Mouse (Mus musculus): ENCODE results near the gene Stx1b. TPM values are rescaled to one million over a fixed set of nuclear protein-coding genes. Genes with fewer than 3 reads are reported as not detected.

The Stx1b gene
- polyA plus RNA-seq, 1 experiment from 2014 or later = 16.3 TPM

DNA sequence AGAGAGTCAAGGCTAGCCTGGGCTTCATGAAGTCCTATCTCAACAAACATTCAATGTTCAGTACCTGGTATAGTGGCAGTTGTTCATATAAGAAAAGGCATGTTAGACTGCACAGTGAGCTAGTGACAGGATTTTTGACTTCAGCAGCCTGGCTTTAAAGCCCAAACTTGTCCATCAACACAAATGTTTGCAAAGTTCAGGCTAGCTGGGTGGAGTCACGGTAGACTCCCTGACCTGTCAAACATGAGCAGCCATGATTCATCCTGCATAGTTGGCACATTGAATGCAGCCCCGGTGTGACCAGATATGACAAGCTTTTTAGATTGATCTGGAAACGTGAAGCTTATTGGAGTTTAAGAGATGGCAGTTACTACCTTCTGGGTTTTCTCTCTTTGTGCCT lies 52.3 kb downstream of the Stx1b start:
- H3K4me2 ChIP-seq (replicated peaks) = no peak overlapping the region
- no peak for ATAC-seq (ENCODE audit: low FRiP score, low read depth)

DNA sequence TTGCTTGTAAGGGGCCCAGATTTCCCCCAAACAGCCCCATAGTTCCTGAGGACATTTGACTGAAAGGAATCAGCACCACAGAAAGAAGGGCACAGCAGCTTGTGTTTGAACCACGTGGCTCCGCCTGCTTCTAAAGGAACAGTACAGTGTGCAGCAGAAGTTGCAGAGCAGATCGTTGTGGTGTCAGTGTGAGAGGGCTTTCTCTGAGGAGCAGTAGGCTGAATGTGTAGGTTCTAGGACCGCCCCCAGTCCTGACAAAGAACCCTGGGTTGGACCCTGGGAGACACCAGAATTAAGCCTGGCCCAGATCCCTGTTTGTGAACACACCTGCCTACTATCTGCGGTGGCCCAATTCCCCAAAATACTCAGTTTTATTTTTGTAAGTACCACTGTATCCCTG lies 53.1 kb downstream of the Stx1b start:
- 82% methylated on average over 5 of the region's 5 CpGs for WGBS
- H3K27ac ChIP-seq (replicated peaks) = no peak overlapping the region
- no peak overlapping the region for H3K4me2 ChIP-seq (replicated peaks)
- peaks cover 36% of the 10 kb centered on the region for H3K4me1 ChIP-seq
- no peak overlapping the region for H3K9ac ChIP-seq (replicated peaks)
- H3K27me3 ChIP-seq = no peaks in the 10 kb centered on the region
- H3K4me3 ChIP-seq = no peak overlapping the region
- no peaks in the 10 kb centered on the region for H3K9me3 ChIP-seq
- peaks cover 23% of the 10 kb centered on the region for H3K36me3 ChIP-seq
- ATAC-seq (ENCODE audit: low FRiP score, low read depth) = no peak

More for the DNA sequence above, 52.3 kb downstream of the Stx1b start:
- H3K4me3 ChIP-seq = no peak overlapping the region
- WGBS = 90% methylated on average over 3 of the region's 3 CpGs
- H3K9ac ChIP-seq (replicated peaks) = no peak overlapping the region
- H3K27ac ChIP-seq (replicated peaks) = no peak overlapping the region
- H3K27me3 ChIP-seq = no peaks in the 10 kb centered on the region
- no peaks in the 10 kb centered on the region for H3K9me3 ChIP-seq
- H3K36me3 ChIP-seq = peaks cover 14% of the 10 kb centered on the region
- peaks cover 36% of the 10 kb centered on the region for H3K4me1 ChIP-seq

- H3K9ac ChIP-seq (replicated peaks) = peak overlapping the region; percentile 67
- H3K4me1 ChIP-seq = peaks cover 36% of the 10 kb centered on the region
- peak overlapping the region; percentile 80 for H3K4me2 ChIP-seq (replicated peaks)
- H3K4me3 ChIP-seq = peak overlapping the region; percentile 48
- WGBS = 4% methylated on average over 27 of the region's 27 CpGs
- H3K27me3 ChIP-seq = no peaks in the 10 kb centered on the region
- H3K9me3 ChIP-seq = no peaks in the 10 kb centered on the region
- ATAC-seq (ENCODE audit: low FRiP score, low read depth) = peak; percentile 21
- H3K27ac ChIP-seq (replicated peaks) = peak overlapping the region; percentile 69
- H3K36me3 ChIP-seq = peaks cover 33% of the 10 kb centered on the region
Observed at GRCm38 (mm10) chr7:127770039-127770905, 54.1 kb downstream of the Stx1b start.

DNA sequence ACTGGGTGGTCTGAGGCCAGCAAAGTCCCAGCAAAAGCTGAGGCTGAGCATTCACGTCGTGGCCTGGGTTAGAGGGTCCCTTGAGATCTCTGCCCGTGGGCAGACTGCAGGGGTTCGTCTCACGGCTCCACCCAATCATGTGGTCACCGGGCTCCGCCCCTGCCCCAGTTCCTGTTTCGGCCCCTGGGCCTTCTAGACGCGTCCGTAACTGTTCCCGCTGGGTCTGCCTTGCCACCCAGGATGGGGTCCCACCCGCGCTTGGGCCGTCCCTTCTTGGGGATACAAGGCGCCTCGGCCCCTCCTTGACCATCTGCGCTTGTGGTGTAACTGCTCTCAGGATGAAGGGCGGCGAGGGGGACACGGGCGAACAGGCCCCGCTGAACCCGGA lies 54.7 kb downstream of the Stx1b start, which contains the start of gene Orai3:
Gene Orai3, plus strand, starts transcription at position 165 of the 388 bp plus-strand sequence.
- peak; percentile 61 for ATAC-seq (ENCODE audit: low FRiP score, low read depth)
- peak within 1 kb of the TSS; percentile 80 for H3K4me2 ChIP-seq (replicated peaks)
- peaks cover 36% of the 10 kb centered on the region for H3K4me1 ChIP-seq
- peak within 1 kb of the TSS; percentile 67 for H3K9ac ChIP-seq (replicated peaks)
- H3K36me3 ChIP-seq = peaks cover 39% of the 10 kb centered on the region
- H3K27ac ChIP-seq (replicated peaks) = peak within 1 kb of the TSS; percentile 75
- no peaks in the 10 kb centered on the region for H3K9me3 ChIP-seq
- under 1% methylated on average over 24 of the region's 24 CpGs for WGBS
- H3K4me3 ChIP-seq = peak within 1 kb of the TSS; percentile 48
- H3K27me3 ChIP-seq = no peaks in the 10 kb centered on the region

DNA sequence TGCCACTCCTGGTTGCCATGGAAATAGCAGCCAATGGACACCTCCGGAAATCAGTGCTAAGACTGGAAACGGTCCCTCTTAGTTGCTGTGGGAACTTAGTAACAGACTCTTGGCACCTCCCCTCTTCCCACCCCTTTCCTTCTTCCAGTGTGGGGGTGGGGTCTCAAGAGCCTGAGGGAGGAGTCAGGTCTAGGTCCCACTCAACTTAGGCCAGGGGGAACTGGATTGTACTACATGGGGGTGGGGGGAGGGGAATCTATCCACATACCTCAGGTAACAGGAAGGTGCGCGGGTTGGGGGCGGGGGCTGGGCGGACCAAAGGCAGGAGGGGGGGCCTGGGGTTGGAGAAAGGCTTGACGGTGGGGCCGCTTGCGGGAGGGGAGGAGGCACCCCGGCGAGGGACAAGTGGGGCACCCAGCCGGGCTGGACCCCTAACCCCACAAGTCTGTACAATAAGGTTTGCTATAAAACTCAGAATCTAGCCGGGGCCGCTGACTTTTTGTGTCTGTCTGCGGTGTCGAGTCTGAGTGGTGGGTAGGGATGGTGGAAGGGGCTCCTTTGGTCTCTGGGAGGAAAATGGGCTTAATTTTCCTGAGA lies 55.3 kb downstream of the Stx1b start:
- Histone ChIP-seq H3K4me2 (replicated peaks) (peak overlapping the region; percentile 80), H3K27ac (replicated peaks) (peak overlapping the region; percentile 75), H3K4me3 (peak overlapping the region; percentile 48), H3K9me3 (no peaks in the 10 kb centered on the region), H3K9ac (replicated peaks) (peak overlapping the region; percentile 67; the same call in 1 of the 2 replicates), H3K36me3 (peaks cover 44% of the 10 kb centered on the region), H3K4me1 (peaks cover 36% of the 10 kb centered on the region), H3K27me3 (no peaks in the 10 kb centered on the region)
- ATAC-seq (ENCODE audit: low FRiP score, low read depth) = peak; percentile 80
- 2% methylated on average over 16 of the region's 16 CpGs for WGBS

GRCm38 (mm10) chr7:127768346-127768996 lies 55.9 kb downstream of the Stx1b start:
- Histone ChIP-seq H3K4me1 (peaks cover 34% of the 10 kb centered on the region), H3K9me3 (no peaks in the 10 kb centered on the region), H3K36me3 (peaks cover 49% of the 10 kb centered on the region), H3K9ac (replicated peaks) (0 out of 2 replicates have a peak overlapping the region, but pooled peaks have one; percentile 31), H3K27ac (replicated peaks) (peak overlapping the region; percentile 75), H3K4me2 (replicated peaks) (peak overlapping the region; percentile 80), H3K27me3 (no peaks in the 10 kb centered on the region), H3K4me3 (peak overlapping the region; percentile 17)
- ATAC-seq (ENCODE audit: low FRiP score, low read depth) = no peak; the same call in 1 of the 2 replicates
- WGBS = 40% methylated on average over 13 of the region's 13 CpGs

DNA sequence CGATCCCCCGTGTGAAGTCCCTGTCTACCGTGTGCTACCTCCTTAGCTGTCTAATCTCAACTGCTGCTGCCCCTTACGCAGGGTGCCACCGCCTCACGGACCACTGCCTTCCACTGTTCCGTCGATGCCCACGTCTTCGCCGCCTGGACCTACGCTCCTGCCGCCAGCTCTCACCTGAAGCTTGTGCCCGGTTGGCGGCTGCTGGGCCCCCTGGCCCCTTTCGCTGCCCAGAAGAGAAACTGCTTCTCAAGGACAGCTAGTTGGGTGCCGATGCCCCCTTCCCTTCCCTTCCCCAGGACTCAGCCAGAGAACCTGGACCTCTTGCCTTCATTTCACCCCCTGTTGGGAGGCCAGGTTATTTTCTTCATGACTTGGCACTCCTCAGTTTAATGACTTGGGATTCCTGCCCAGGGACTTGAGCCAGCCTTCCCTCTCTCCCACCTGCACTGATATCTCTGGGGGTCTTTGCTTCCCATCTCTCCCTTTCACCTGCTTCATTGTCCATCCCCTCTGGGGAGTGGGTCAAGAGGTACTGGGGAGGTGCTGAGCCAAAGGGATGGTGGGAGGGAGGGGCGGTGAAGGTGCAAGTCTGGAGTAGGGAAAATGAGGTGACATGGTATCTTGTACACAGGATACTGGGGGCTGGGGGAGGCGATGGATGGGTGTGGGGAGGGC lies 56.5 kb downstream of the Stx1b start:
- no peak overlapping the region for H3K4me2 ChIP-seq (replicated peaks)
- no peaks in the 10 kb centered on the region for H3K9me3 ChIP-seq
- peaks cover 34% of the 10 kb centered on the region for H3K4me1 ChIP-seq
- ATAC-seq (ENCODE audit: low FRiP score, low read depth) = no peak
- H3K27me3 ChIP-seq = no peaks in the 10 kb centered on the region
- 94% methylated on average over 19 of the region's 19 CpGs for WGBS
- H3K27ac ChIP-seq (replicated peaks) = 0 out of 2 replicates have a peak overlapping the region, but pooled peaks have one; percentile 8
- H3K36me3 ChIP-seq = peaks cover 54% of the 10 kb centered on the region
- H3K9ac ChIP-seq (replicated peaks) = 0 out of 2 replicates have a peak overlapping the region, but pooled peaks have one; percentile 31
- no peak overlapping the region for H3K4me3 ChIP-seq

GRCm38 (mm10) chr7:127766851-127767609 lies 57.3 kb downstream of the Stx1b start:
- H3K4me1 ChIP-seq = peaks cover 34% of the 10 kb centered on the region
- peaks cover 62% of the 10 kb centered on the region for H3K36me3 ChIP-seq
- no peak overlapping the region for H3K4me2 ChIP-seq (replicated peaks)
- H3K27ac ChIP-seq (replicated peaks) = no peak overlapping the region
- no peaks in the 10 kb centered on the region for H3K9me3 ChIP-seq
- H3K4me3 ChIP-seq = no peak overlapping the region
- 78% methylated on average over 17 of the region's 17 CpGs for WGBS
- ATAC-seq (ENCODE audit: low FRiP score, low read depth) = no peak
- no peak overlapping the region for H3K9ac ChIP-seq (replicated peaks)
- no peaks in the 10 kb centered on the region for H3K27me3 ChIP-seq

DNA sequence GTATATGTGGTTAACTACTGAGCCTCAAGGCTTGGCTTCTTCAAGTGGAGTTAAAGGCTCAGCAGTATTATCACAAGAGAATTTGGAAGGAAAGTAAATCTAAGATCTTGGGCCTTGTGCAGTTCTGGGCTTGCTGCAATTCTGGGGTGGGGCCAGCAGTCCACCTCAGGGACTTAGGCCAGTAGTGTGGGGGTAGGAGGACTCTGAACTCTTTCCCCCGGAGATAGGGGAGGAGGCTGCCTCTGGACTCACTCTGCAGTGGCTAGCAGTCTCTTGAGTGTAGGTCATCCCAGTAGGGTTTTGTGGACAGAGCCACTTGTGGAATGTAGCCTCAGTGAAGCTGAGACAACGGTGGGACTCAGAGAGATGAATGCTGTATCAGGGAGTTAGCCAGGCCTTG lies 58.6 kb downstream of the Stx1b start:
- Histone ChIP-seq H3K9me3 (no peaks in the 10 kb centered on the region), H3K27me3 (no peaks in the 10 kb centered on the region), H3K27ac (replicated peaks) (no peak overlapping the region), H3K4me2 (replicated peaks) (no peak overlapping the region), H3K4me1 (peaks cover 29% of the 10 kb centered on the region), H3K36me3 (peaks cover 68% of the 10 kb centered on the region), H3K9ac (replicated peaks) (no peak overlapping the region), H3K4me3 (no peak overlapping the region)
- 89% methylated on average over 2 of the region's 2 CpGs for WGBS
- ATAC-seq (ENCODE audit: low FRiP score, low read depth) = no peak

DNA sequence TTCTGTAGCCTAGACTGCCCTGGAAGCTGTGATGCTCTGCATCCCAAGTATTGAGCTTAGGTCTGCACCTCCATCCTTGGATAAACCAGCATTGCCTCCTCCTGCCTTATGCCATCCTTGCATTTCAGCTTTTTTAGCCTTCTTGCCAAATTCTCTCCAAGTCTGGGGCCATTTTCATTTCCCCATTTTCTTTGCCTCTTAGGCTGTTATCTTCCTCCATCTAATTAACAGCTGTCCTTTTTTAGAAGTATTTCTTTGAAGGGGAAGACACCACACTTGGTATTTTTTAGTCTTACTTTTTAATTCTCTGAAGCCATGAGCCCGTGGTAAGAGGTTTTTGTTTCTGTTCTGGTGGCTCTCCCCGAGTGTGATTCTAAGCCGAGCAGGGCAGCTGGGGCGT lies 60.7 kb downstream of the Stx1b start:
- H3K9ac ChIP-seq (replicated peaks) = no peak overlapping the region
- no peak overlapping the region for H3K27ac ChIP-seq (replicated peaks)
- peaks cover 7% of the 10 kb centered on the region for H3K4me1 ChIP-seq
- WGBS = 93% methylated on average over 4 of the region's 4 CpGs
- ATAC-seq (ENCODE audit: low FRiP score, low read depth) = no peak
- no peaks in the 10 kb centered on the region for H3K9me3 ChIP-seq
- no peak overlapping the region for H3K4me2 ChIP-seq (replicated peaks)
- H3K4me3 ChIP-seq = no peak overlapping the region
- H3K27me3 ChIP-seq = no peaks in the 10 kb centered on the region
- peaks cover 82% of the 10 kb centered on the region for H3K36me3 ChIP-seq

GRCm38 (mm10) chr7:127761026-127761425 lies 63.3 kb downstream of the Stx1b start:
- no peak for ATAC-seq (ENCODE audit: low FRiP score, low read depth)
- WGBS = 50% methylated on average over 7 of the region's 7 CpGs
- peaks cover 83% of the 10 kb centered on the region for H3K36me3 ChIP-seq
- H3K4me2 ChIP-seq (replicated peaks) = no peak overlapping the region
- H3K9ac ChIP-seq (replicated peaks) = no peak overlapping the region
- H3K4me3 ChIP-seq = no peak overlapping the region
- H3K4me1 ChIP-seq = 0 out of 2 replicates have a peak, but pooled peaks cover 3% of the 10 kb centered on the region
- H3K9me3 ChIP-seq = no peaks in the 10 kb centered on the region
- H3K27me3 ChIP-seq = no peaks in the 10 kb centered on the region
- H3K27ac ChIP-seq (replicated peaks) = no peak overlapping the region
